Mouse (Mus musculus) testis, adult 2 months (tissue): Measurements from ENCODE around the gene 3110082I17Rik.

Experiments
- CTCF ChIP-seq: fragments of 200-500 bp; IDR thresholded peaks from 2 replicates; pipeline ENCODE4 v1.5.1; 2012; ENCODE audit warnings: low read depth, mild to moderate bottlenecking, inconsistent platforms, low read length, moderate library complexity; ENCODE audit not compliant: control insufficient read depth, insufficient read depth, insufficient replicate concordance
- POLR2A ChIP-seq: fragments of 200-500 bp; IDR thresholded peaks from 2 replicates; pipeline ENCODE4 v1.6.1; 2012; ENCODE audit warnings: low read depth, mild to moderate bottlenecking, inconsistent platforms, low read length, moderate library complexity; ENCODE audit not compliant: control insufficient read depth

DNA sequence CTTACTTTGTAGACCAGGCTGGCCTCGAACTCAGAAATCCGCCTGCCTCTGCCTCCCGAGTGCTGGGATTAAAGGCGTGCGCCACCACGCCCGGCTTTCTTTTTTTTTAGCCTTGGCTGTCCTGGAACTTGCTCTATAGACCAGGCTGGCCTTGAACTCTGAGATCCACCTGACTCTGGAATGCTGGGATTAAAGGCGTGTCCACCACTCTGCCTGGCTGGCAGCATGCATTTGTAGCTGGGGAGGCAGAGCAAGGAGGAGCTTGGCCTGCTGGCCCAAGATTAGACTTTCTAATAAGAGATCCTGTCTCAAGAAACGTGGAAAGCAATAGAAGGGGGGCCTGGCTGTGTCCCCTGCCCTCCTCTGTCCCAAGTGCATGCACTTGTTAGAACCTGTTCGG is 20.1 kb upstream of the 3110082I17Rik start:
- TF ChIP-seq CTCF = no peak
- TF ChIP-seq POLR2A = no peak
